ENCODE assay signal across 14 mouse cellular contexts in genomic region chr13:12543880-12544568, GRCm38 (mm10).
"Had no signal": no experiment of that assay in that cellular context is flagged by ENCODE, and none has a peak within 500 bp of the region (broad histone marks: within the 10 kb centered on the region; RNA-seq: fewer than 3 reads in every experiment).

No protein-coding gene starts in this region.

- ATAC-seq: lung, postnatal 0 days; midbrain, embryonic 16.5 days had no signal

- H3K4me3 ChIP-seq: limb, embryonic 10.5 days; megakaryocyte, embryonic 14.5 days; neural tube, embryonic 13.5 days had no signal

- H3K36me3 ChIP-seq: limb, embryonic 10.5 days; neural tube, embryonic 13.5 days had no signal

- H3K9me3 ChIP-seq: limb, embryonic 10.5 days; neural tube, embryonic 13.5 days had no signal

- DNase-seq: kidney, adult 11 months; kidney, postnatal 10 days; lung, adult 2 months; lung, postnatal 36 days; retina, postnatal 1 day; right cerebral cortex, postnatal 4 days; thymus, postnatal 4 days had no signal

- H3K4me2 ChIP-seq: hindbrain, embryonic 14.5 days; midbrain, embryonic 11.5 days; neural tube, embryonic 13.5 days had no signal

- H3K9ac ChIP-seq: hindbrain, embryonic 14.5 days; neural tube, embryonic 13.5 days had no signal

- H3K27ac ChIP-seq: hindbrain, embryonic 14.5 days; limb, embryonic 10.5 days; neural tube, embryonic 13.5 days had no signal
